Mouse (Mus musculus) T-helper 2 cell (primary cell): Measurements from ENCODE around the gene Lamtor1.

Source experiments
- in situ Hi-C: fragments of 300-600 bp; cut with MboI, MseI; formaldehyde crosslinking; loops from one replicate; pipeline ENCODE4 v1.15.1; 2025; ENCODE audit warnings: high pct_unique_total_duplicates

Gene Lamtor1

GRCm38 (mm10) chr7:101951648-101952047 lies 45.9 kb downstream of the Lamtor1 start:
- in situ Hi-C loops: no loop called here

GRCm38 (mm10) chr7:101952098-101952497 lies 46.4 kb downstream of the Lamtor1 start:
- in situ Hi-C loops: no loop called here

GRCm38 (mm10) chr7:101954163-101954562 lies 48.5 kb downstream of the Lamtor1 start:
- in situ Hi-C loops: no loop called here

GRCm38 (mm10) chr7:101955276-101955675 lies 49.6 kb downstream of the Lamtor1 start:
- in situ Hi-C loops: no loop called here

GRCm38 (mm10) chr7:101955862-101956261 lies 50.2 kb downstream of the Lamtor1 start:
- in situ Hi-C loops: no loop called here

GRCm38 (mm10) chr7:101956481-101956880 lies 50.8 kb downstream of the Lamtor1 start:
- in situ Hi-C loops: no loop called here

- in situ Hi-C loops: no loop called here
These were observed 51.2 kb downstream of the Lamtor1 start for GRCm38 (mm10) chr7:101956911-101957310.

- in situ Hi-C loops: no loop called here
These were observed 57.1 kb downstream of the Lamtor1 start for GRCm38 (mm10) chr7:101962829-101963228.

GRCm38 (mm10) chr7:101963621-101964020 lies 57.9 kb downstream of the Lamtor1 start:
- in situ Hi-C loops: no loop called here

- in situ Hi-C loops: no loop called here
These were observed 58.8 kb downstream of the Lamtor1 start for GRCm38 (mm10) chr7:101964551-101964950.

GRCm38 (mm10) chr7:101965606-101966005 lies 59.9 kb downstream of the Lamtor1 start:
- in situ Hi-C loops: no loop called here

- in situ Hi-C loops: no loop called here
These were observed 61.6 kb downstream of the Lamtor1 start for GRCm38 (mm10) chr7:101967256-101967655.

- in situ Hi-C loops: no loop called here
These were observed 63.0 kb downstream of the Lamtor1 start for GRCm38 (mm10) chr7:101968751-101969150.

GRCm38 (mm10) chr7:101969694-101970428 lies 64.2 kb downstream of the Lamtor1 start:
- in situ Hi-C loops: no loop called here

- in situ Hi-C loops: no loop called here
These were observed 64.7 kb downstream of the Lamtor1 start for GRCm38 (mm10) chr7:101970429-101970775.

- in situ Hi-C loops: no loop called here
These were observed 65.2 kb downstream of the Lamtor1 start for GRCm38 (mm10) chr7:101970821-101971461.

GRCm38 (mm10) chr7:101971721-101972120 lies 66.0 kb downstream of the Lamtor1 start:
- in situ Hi-C loops: no loop called here

GRCm38 (mm10) chr7:101973730-101974129 lies 68.0 kb downstream of the Lamtor1 start:
- in situ Hi-C loops: no loop called here

- in situ Hi-C loops: no loop called here
These were observed 68.8 kb downstream of the Lamtor1 start for GRCm38 (mm10) chr7:101974505-101974904.
